Mouse (Mus musculus) testis, adult 2 months (tissue): ENCODE measurements around the gene Ptprd. TPM values are rescaled to one million over a fixed set of nuclear protein-coding genes. Genes with fewer than 3 reads are reported as not detected.

Experiments used
- H3K27ac ChIP-seq: fragments of 200-500 bp; 2 replicates; pipeline ENCODE4 v1.5.1; 2012; ENCODE audit warnings: low read depth, low read length; ENCODE audit not compliant: control insufficient read depth, insufficient read depth
- H3K27me3 ChIP-seq: fragments of 200-500 bp; 2 replicates; pipeline ENCODE4 v1.6.1; 2012; ENCODE audit warnings: mild to moderate bottlenecking, low read length, moderate library complexity; ENCODE audit not compliant: control insufficient read depth, insufficient read depth
- H3K36me3 ChIP-seq: fragments of 200-500 bp; 2 replicates; pipeline ENCODE4 v1.6.1; 2012; ENCODE audit warnings: mild to moderate bottlenecking, low read length; ENCODE audit not compliant: control insufficient read depth, insufficient read depth
- H3K4me1 ChIP-seq: fragments of 200-500 bp; 2 replicates; pipeline ENCODE4 v1.6.1; 2012; ENCODE audit warnings: low read length; ENCODE audit not compliant: control insufficient read depth, insufficient read depth
- H3K4me3 ChIP-seq: fragments of 200-500 bp; 2 replicates; pipeline ENCODE4 v1.5.1; 2012; ENCODE audit warnings: low read depth, mild to moderate bottlenecking, low read length, moderate library complexity, mixed read lengths; ENCODE audit not compliant: control insufficient read depth
- CTCF ChIP-seq: fragments of 200-500 bp; IDR thresholded peaks from 2 replicates; pipeline ENCODE4 v1.5.1; 2012; ENCODE audit warnings: low read depth, mild to moderate bottlenecking, inconsistent platforms, low read length, moderate library complexity; ENCODE audit not compliant: control insufficient read depth, insufficient read depth, insufficient replicate concordance
- POLR2A ChIP-seq: fragments of 200-500 bp; IDR thresholded peaks from 2 replicates; pipeline ENCODE4 v1.6.1; 2012; ENCODE audit warnings: low read depth, mild to moderate bottlenecking, inconsistent platforms, low read length, moderate library complexity; ENCODE audit not compliant: control insufficient read depth
- polyA plus RNA-seq: library from polyadenylated mRNA; depleted of rRNA; stranded (reverse); fragments of >200 nt; gene quantifications from 2 replicates; pipeline ENCODE4 v1.2.3, GENCODE M21; 2012

Ptprd gene
- polyA plus RNA-seq, 1 experiment: 3.4 TPM

DNA sequence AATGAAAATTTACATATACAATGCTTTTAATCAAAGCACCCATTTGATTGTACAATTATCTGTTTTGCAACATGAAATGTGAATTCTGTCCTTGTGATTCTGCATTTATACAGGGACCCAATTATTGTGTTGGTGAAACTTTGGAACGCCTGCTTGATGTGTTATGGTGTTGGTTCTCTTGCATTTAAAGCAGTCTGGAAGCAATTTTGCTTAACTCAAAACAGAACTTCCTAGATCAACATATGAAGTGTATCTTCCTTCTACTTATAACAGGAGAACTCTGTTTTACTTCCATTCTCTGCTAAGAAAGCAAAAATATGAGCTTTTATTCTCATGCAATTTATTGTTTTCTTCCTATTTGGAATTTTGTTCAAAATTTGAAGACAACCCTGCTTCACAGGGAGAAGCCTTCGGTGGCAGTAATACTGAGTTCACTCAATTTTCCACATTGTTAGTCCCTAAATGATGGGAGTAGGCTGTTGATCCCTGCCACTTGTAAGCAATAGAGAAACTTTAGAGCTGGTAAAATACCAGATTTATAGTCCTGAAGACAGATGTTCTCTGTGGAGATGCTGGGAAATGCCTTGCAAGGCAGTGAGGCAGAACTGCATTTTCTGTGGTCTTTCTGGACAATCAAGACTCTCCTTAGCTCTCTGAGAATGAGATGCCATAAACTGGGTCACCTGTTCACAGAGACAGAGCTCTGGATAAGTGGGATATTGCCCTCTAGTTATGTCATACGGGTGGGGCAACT is 1234.5 kb downstream of the Ptprd start:
- no peak for TF ChIP-seq POLR2A
- no peak for TF ChIP-seq CTCF
- no peak overlapping the region for H3K27ac ChIP-seq

DNA sequence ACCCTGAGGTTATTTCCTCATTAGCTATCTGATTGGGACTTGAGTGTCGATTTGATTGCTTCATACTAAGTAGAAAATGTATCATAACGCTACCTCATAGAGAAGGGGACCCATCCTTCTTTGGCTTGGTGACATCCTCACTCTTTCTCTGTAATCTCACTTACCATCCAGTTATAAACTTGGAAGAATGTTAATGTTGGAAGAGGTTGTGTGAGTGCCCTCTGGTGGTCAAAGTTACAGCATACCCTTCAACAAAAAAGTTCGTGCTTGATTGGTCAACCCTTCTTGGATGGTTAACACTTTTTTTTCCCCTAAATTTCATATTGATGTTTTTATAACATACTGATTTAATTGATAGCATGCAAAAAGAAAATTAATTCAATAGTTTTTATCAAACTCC is 1263.5 kb downstream of the Ptprd start:
- Histone ChIP-seq H3K36me3 (no peaks in the 10 kb centered on the region), H3K4me3 (no peak overlapping the region), H3K4me1 (no peaks in the 10 kb centered on the region), H3K27me3 (no peaks in the 10 kb centered on the region), H3K27ac (no peak overlapping the region)
- TF ChIP-seq POLR2A: no peak

More for the DNA sequence above, 1234.5 kb downstream of the Ptprd start:
- Histone ChIP-seq H3K36me3 (no peaks in the 10 kb centered on the region), H3K4me1 (no peaks in the 10 kb centered on the region), H3K4me3 (no peak overlapping the region), H3K27me3 (no peaks in the 10 kb centered on the region)

DNA sequence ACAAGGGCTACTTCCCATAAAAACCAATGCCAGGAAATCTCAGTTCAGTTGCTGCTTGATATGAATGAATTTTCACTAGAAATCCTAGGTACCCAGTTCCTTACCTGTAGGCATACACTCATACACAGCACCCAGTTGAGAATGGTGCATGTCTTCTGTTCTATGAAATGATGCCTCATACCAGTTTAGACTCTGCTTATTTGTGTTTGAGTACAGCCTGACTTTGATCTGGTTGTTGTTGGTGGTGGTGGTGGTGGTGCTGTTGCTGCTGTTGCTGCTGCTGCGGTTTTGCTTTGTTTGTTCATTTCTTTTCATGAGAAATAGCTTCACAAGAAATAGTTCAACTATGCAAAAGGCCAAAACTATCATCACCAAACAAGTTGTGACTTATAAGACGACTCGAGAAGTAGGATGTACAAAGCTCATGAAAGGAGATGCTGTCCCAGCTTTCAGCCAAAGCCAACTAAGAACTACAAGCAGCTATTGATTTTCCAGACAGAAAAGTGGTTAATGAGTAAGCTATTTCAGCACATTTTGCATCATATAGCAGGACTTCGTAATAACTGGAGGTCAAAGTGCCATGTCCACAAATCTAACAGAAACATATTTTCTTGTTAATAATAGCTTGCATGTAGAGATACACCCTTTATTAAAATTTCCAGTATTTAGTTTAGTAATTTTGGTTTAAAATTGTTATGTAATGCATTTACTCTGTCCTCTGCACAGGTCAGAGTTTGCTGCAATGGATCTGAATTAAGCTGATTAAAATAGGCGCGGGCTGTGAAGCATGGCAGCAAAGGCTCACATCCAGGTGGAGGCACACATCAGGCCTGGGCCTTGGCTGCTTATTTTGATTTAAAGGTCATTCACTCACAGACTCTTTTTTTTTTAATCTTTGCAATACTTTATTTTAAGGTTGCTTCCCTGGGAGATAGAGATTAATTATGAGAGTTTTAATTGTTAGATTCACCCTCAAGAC is 1270.1 kb downstream of the Ptprd start:
- TF ChIP-seq CTCF (no peak), POLR2A (no peak)
- Histone ChIP-seq H3K27me3 (no peaks in the 10 kb centered on the region), H3K36me3 (no peaks in the 10 kb centered on the region), H3K4me3 (no peak overlapping the region), H3K4me1 (no peaks in the 10 kb centered on the region), H3K27ac (no peak overlapping the region)

DNA sequence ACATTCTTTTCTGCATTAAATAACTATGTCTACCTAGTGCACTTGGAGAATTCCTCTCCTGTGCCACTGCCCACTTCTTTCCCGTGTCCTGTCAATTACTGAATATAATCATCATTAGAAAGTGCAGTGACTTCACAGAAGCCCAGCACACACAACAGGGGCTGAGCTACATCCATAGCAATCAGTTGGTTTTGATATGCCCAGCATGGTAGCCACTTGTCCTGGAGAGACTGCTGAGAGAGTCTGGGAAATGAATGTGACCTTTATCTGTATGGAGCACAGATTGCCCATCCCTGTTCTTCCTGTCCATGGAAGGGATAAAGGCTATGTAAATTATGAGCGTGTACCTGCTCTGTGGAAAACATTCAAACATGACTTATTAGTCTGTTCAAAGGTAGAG is 1280.2 kb downstream of the Ptprd start:
- H3K27ac ChIP-seq: no peak overlapping the region
- TF ChIP-seq POLR2A: no peak
- TF ChIP-seq CTCF: no peak
- no peaks in the 10 kb centered on the region for H3K4me1 ChIP-seq
- H3K27me3 ChIP-seq: no peaks in the 10 kb centered on the region
- H3K36me3 ChIP-seq: no peaks in the 10 kb centered on the region
- no peak overlapping the region for H3K4me3 ChIP-seq

DNA sequence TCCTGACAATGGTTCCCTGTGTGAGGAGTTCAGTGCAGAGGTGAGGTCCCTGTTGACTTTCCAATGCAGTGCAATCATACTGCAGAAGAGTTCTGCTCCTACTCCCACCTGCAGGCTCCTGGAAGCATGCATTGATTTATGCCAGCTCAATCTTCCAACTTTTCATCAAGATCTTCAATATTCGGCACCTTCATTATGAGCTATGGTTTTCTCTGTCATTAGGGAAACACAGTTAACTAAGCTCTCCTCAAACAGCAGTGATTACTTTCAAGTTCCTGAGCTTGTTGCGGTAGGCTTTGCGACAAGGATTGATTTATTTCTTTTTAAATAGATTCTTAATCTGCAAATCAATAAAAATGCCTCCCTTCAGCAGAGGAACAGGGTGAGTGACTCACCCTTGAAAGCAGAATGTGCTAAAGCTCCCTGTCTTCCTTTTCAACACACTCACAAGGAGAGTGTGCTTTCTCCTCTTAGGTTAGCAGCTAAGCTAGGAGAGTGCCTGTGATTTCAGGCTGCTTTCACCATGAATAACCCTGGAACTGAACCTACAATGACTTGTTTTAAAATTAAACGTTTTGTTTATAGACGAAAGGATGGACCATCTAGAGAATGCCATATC is 1298.1 kb downstream of the Ptprd start:
- Histone ChIP-seq H3K4me1 (no peaks in the 10 kb centered on the region), H3K27ac (no peak overlapping the region), H3K4me3 (no peak overlapping the region), H3K36me3 (no peaks in the 10 kb centered on the region), H3K27me3 (no peaks in the 10 kb centered on the region)
- TF ChIP-seq CTCF (no peak), POLR2A (no peak)

DNA sequence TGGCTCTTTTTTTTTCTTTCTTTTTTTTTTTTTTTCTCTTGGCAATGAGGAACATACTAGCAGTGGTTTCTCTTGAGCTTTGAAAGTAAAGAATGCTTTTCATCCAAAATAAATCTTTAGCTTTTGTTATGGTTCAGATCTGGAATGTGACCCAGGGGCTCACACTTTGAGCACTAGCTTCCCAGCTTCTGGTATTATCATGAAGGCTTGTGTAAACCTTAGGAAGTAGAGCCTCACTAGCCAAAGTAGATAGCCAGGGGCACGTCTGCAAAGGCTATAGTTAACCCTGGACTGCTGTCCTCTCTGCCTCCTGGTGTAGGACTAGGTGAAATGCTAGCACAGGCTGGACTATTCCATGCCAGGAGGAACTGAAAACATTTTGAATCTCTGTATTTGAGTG is 1310.1 kb downstream of the Ptprd start:
- Histone ChIP-seq H3K36me3 (no peaks in the 10 kb centered on the region), H3K27me3 (no peaks in the 10 kb centered on the region), H3K27ac (no peak overlapping the region), H3K4me3 (no peak overlapping the region), H3K4me1 (no peaks in the 10 kb centered on the region)
- TF ChIP-seq CTCF: no peak
- no peak for TF ChIP-seq POLR2A

DNA sequence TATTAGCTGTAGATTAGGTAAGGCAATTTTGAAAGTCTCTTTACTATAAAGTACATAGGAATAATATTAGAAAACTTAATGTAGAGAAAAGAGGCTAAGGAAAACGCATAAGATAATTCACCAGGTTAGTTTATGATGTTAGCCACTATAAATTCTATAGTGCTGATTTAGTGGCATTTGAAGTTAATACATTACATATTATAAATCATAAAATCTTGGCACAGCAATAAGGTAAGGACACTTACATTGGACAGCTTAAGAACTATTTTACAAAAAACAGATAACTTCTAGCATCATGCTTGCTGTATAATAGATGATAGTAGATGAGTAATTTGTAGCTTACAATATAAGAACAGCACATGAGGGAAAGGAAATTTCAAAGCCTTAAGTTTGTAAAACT is 1322.1 kb downstream of the Ptprd start:
- Histone ChIP-seq H3K4me1 (no peaks in the 10 kb centered on the region), H3K4me3 (no peak overlapping the region), H3K27me3 (no peaks in the 10 kb centered on the region), H3K27ac (no peak overlapping the region), H3K36me3 (no peaks in the 10 kb centered on the region)
- no peak for TF ChIP-seq CTCF
- TF ChIP-seq POLR2A: no peak
